ENCODE assay signal across 11 mouse cellular contexts in genomic region chr4:143379931-143380715, GRCm38 (mm10). TPM values are rescaled to one million over a fixed set of nuclear protein-coding genes. Genes with fewer than 3 reads are reported as not detected.
A peak's percentile ranks its signal among the peaks of the same experiment; 100 is the strongest.
DNase-seq lines count a peak whose midpoint lies in the region; ATAC-seq and TF ChIP-seq lines count a peak whose summit lies in the region.
"Had no signal": no experiment of that assay in that cellular context is flagged by ENCODE, and none has a peak within 500 bp of the region (broad histone marks: within the 10 kb centered on the region; RNA-seq: fewer than 3 reads in every experiment).

No protein-coding gene starts in this region.

- H3K4me1 ChIP-seq in cerebellum, adult 2 months (ENCODE audit: control insufficient read depth, insufficient read depth, low read length): no peaks in the 10 kb centered on the region
- H3K4me1 ChIP-seq in hindbrain, embryonic 14.5 days (replicated peaks; ENCODE audit: control insufficient read depth, insufficient read depth, low read length): peaks cover 15% of the 10 kb centered on the region
- H3K4me1 ChIP-seq in neural tube, embryonic 12.5 days: peaks cover 18% of the 10 kb centered on the region

- 14% methylated on average over 15 of the region's 15 CpGs for WGBS in cerebellum, adult 2 months
- 13% methylated on average over 15 of the region's 15 CpGs for WGBS in hindbrain, embryonic 14.5 days
- WGBS in neural tube, embryonic 12.5 days: 16% methylated on average over 15 of the region's 15 CpGs

- H3K9ac ChIP-seq in hindbrain, embryonic 14.5 days: peak overlapping the region; percentile 9; the same call in 1 of the 2 replicates
- H3K9ac ChIP-seq in neural tube, embryonic 12.5 days: no peak overlapping the region

- H3K27ac ChIP-seq in cerebellum, adult 2 months (ENCODE audit: insufficient read depth, low read length): 0 out of 2 replicates have a peak overlapping the region, but pooled peaks have one; percentile 7
- H3K27ac ChIP-seq in hindbrain, embryonic 14.5 days: 0 out of 2 replicates have a peak overlapping the region, but pooled peaks have one; percentile 14
- peak overlapping the region; percentile 59; the same call in 1 of the 2 replicates for H3K27ac ChIP-seq in neural tube, embryonic 12.5 days
- H3K27ac ChIP-seq in gastrocnemius, adult 2 months: no peak overlapping the region

- intact Hi-C loops in left cerebral cortex, postnatal 14 days (cut with DNase I): loop anchor here (1.0 to 5.0 kb wide), 3 partner anchors 55 to 353 kb away; no protein-coding TSS in a partner anchor
- intact Hi-C loops in gastrocnemius, adult 2 months (cut with DNase I): loop anchor here (1.0 to 2.0 kb wide), 2 partner anchors 55 to 121 kb away; no protein-coding TSS in a partner anchor

- H3K36me3 ChIP-seq in hindbrain, embryonic 14.5 days (replicated peaks; ENCODE audit: control insufficient read depth, insufficient read depth): no peaks in the 10 kb centered on the region
- H3K36me3 ChIP-seq in neural tube, embryonic 12.5 days: no peaks in the 10 kb centered on the region

- no peak for TF ChIP-seq CTCF in cerebellum, adult 2 months (IDR thresholded peaks at IDR 0.05; ENCODE audit: borderline replicate concordance, insufficient read depth, low read depth, low read length)
- no peak for TF ChIP-seq CTCF in gastrocnemius, adult 2 months (IDR thresholded peaks at IDR 0.05)

- DNase-seq in cerebellum, adult 2 months: peak; percentile 18 to 19
- no peak for DNase-seq in cerebellum, adult 9-11 months
- DNase-seq in left cerebral cortex, postnatal 14 days (ENCODE audit: low spot score in 2 of 2): peak; percentile 27 to 43
- DNase-seq in left cerebral cortex, adult 8-10 months (ENCODE audit: low spot score in 2 of 2): no peak
- peak; percentile 23 for DNase-seq in hindbrain, embryonic 14.5 days (ENCODE audit: low spot score)
- no peak for DNase-seq in gastrocnemius, adult 2 months
- no peak for DNase-seq in MN1 (ENCODE audit: low spot score)

- H3K27me3 ChIP-seq in cerebellum, adult 2 months (ENCODE audit: control insufficient read depth, insufficient read depth, low read length): peaks cover 1% of the 10 kb centered on the region; the same call in 1 of the 2 replicates
- H3K27me3 ChIP-seq in hindbrain, embryonic 14.5 days (ENCODE audit: control insufficient read depth, insufficient read depth, low read length): no peaks in the 10 kb centered on the region
- H3K27me3 ChIP-seq in neural tube, embryonic 12.5 days (replicated peaks): no peaks in the 10 kb centered on the region

- ATAC-seq in hindbrain, embryonic 14.5 days (ENCODE audit: low FRiP score): peak; percentile 59; the same call in 1 of the 2 replicates
- peak; percentile 85 for ATAC-seq in neural tube, embryonic 12.5 days (ENCODE audit: low FRiP score, low read depth)

- peak overlapping the region; percentile 20 for H3K4me2 ChIP-seq in hindbrain, embryonic 14.5 days (replicated peaks)
- H3K4me2 ChIP-seq in neural tube, embryonic 12.5 days (replicated peaks): peak overlapping the region; percentile 50

- TF ChIP-seq POLR2A in cerebellum, adult 2 months (IDR thresholded peaks at IDR 0.05; ENCODE audit: borderline replicate concordance, insufficient read depth, low read length): no peak

- H3K4me3 ChIP-seq in cerebellum, adult 2 months (replicated peaks; ENCODE audit: insufficient read depth, low read depth, low read length): no peak overlapping the region
- H3K4me3 ChIP-seq in hindbrain, embryonic 14.5 days (replicated peaks; ENCODE audit: low read length): no peak overlapping the region
- peak overlapping the region; percentile 18; the same call in 1 of the 2 replicates for H3K4me3 ChIP-seq in neural tube, embryonic 12.5 days
- H3K4me3 ChIP-seq in gastrocnemius, adult 2 months: no peak overlapping the region
- H3K4me3 ChIP-seq: erythroblast, embryonic 14.5 days had no signal

- H3K9me3 ChIP-seq in hindbrain, embryonic 14.5 days (ENCODE audit: control insufficient read depth, low read length): no peaks in the 10 kb centered on the region
- no peaks in the 10 kb centered on the region for H3K9me3 ChIP-seq in neural tube, embryonic 12.5 days

RNA-seq across cellular contexts. Expression of gene Pramel1, which starts 14.1 kb away (rescaled TPM):
- 0.03 and 0.07 TPM in 2 replicates for polyA plus RNA-seq in cerebellum, adult 2 months (2012; rRNA removed)
- under 1 TPM in 1 of 2 experiments, not detected in 1; 0.11 TPM for total RNA-seq in left cerebral cortex, postnatal 14 days (2021)
- total RNA-seq in left cerebral cortex, adult 8-10 months (2022): under 1 TPM in 2 of 4 experiments, not detected in 2; 0.13 TPM
- not detected in 2 replicates for polyA plus RNA-seq in hindbrain, embryonic 14.5 days (2014; fragmentation: Nextera tagmentation; extraction: Ambion mirVana)
- not detected in 2 replicates for polyA plus RNA-seq in neural tube, embryonic 12.5 days (2016; fragmentation: Nextera tagmentation; extraction: Ambion mirVana)
- not detected for total RNA-seq in gastrocnemius, adult 2 months (2021)
- polyA plus RNA-seq: erythroblast, embryonic 14.5 days; lung, embryonic 16.5 days; small intestine, adult 2 months had no signal

RNA-seq across cellular contexts. Expression of gene Lrrc38, which starts 30.6 kb away (rescaled TPM):
- polyA plus RNA-seq in cerebellum, adult 2 months (2012; rRNA removed): 7.6 and 7.7 TPM in 2 replicates
- total RNA-seq in left cerebral cortex, postnatal 14 days (2021): 1 to 10 TPM; 1.5 to 1.6 TPM
- total RNA-seq in left cerebral cortex, adult 8-10 months (2022): 1 to 10 TPM; 1.5 to 2.2 (median 1.8) TPM
- 0.40 and 0.51 TPM in 2 replicates for polyA plus RNA-seq in hindbrain, embryonic 14.5 days (2014; fragmentation: Nextera tagmentation; extraction: Ambion mirVana)
- 0.79 and 0.86 TPM in 2 replicates for polyA plus RNA-seq in neural tube, embryonic 12.5 days (2016; fragmentation: Nextera tagmentation; extraction: Ambion mirVana)
- total RNA-seq in gastrocnemius, adult 2 months (2021): 10 to 100 TPM; 27.1 to 39.4 TPM
- polyA plus RNA-seq: erythroblast, embryonic 14.5 days; small intestine, adult 2 months had no signal

RNA-seq across cellular contexts. Expression of gene Pramef8, which starts 32.1 kb away (rescaled TPM):
- 13.2 and 14.0 TPM in 2 replicates for polyA plus RNA-seq in cerebellum, adult 2 months (2012; rRNA removed)
- 10 to 100 TPM; 10.0 to 12.1 TPM for total RNA-seq in left cerebral cortex, postnatal 14 days (2021)
- 10 to 100 TPM; 10.4 to 15.2 (median 11.8) TPM for total RNA-seq in left cerebral cortex, adult 8-10 months (2022)
- polyA plus RNA-seq in hindbrain, embryonic 14.5 days (2014; fragmentation: Nextera tagmentation; extraction: Ambion mirVana): 16.7 and 18.3 TPM in 2 replicates
- 21.3 and 23.0 TPM in 2 replicates for polyA plus RNA-seq in neural tube, embryonic 12.5 days (2016; fragmentation: Nextera tagmentation; extraction: Ambion mirVana)
- total RNA-seq in gastrocnemius, adult 2 months (2021): 1 to 10 TPM; 6.2 to 7.8 TPM

Comparison
In these comparisons a context has a peak if more than half of its experiments do, and no peak if none do; other contexts are left out.
1. DNase-seq: peak in cerebellum, adult 2 months (2 of 2), left cerebral cortex, postnatal 14 days (2 of 2) and hindbrain, embryonic 14.5 days (single experiment); none in cerebellum, adult 9-11 months (single experiment), left cerebral cortex, adult 8-10 months (0 of 2), gastrocnemius, adult 2 months (single experiment) and MN1 (single experiment).
2. RNA of gene Lrrc38, which starts 30.6 kb away (total RNA-seq): 27.1 to 39.4 TPM in gastrocnemius, adult 2 months; 1.5 to 2.2 TPM in left cerebral cortex, adult 8-10 months and 1.5 to 1.6 TPM in left cerebral cortex, postnatal 14 days; every median in the first group is over 4 times any median in the second.